Mouse (Mus musculus) adipocyte (in vitro differentiated cells): ENCODE data around the gene Mast3.

ENCODE experiments used
- DNase-seq: peaks from one replicate; pipeline ENCODE4 v3.0.0-alpha.2; 2016; ENCODE audit warnings: low spot score

Mast3 gene

GRCm38 (mm10) chr8:70776496-70777444 is 28.1 kb downstream of the Mast3 start, which contains the start of gene Pik3r2:
Gene Pik3r2, minus strand, starts transcription at chr8:70776713.
- DNase-seq: peak; percentile 99

- DNase-seq: no peak
Observed at GRCm38 (mm10) chr8:70775851-70776495, 28.9 kb downstream of the Mast3 start.

- DNase-seq: no peak
Observed at GRCm38 (mm10) chr8:70775227-70775626, 29.6 kb downstream of the Mast3 start.

GRCm38 (mm10) chr8:70774740-70775139 is 30.1 kb downstream of the Mast3 start:
- DNase-seq: no peak

- peak; percentile 92 for DNase-seq
Observed at GRCm38 (mm10) chr8:70773833-70774232, 31.0 kb downstream of the Mast3 start.

GRCm38 (mm10) chr8:70773410-70773809 is 31.4 kb downstream of the Mast3 start:
- no peak for DNase-seq

GRCm38 (mm10) chr8:70772890-70773289 is 32.0 kb downstream of the Mast3 start:
- DNase-seq: no peak

GRCm38 (mm10) chr8:70772075-70772474 is 32.8 kb downstream of the Mast3 start:
- DNase-seq: no peak

- DNase-seq: no peak
Observed at GRCm38 (mm10) chr8:70771217-70771616, 33.6 kb downstream of the Mast3 start.

- no peak for DNase-seq
Observed at GRCm38 (mm10) chr8:70770748-70771147, 34.1 kb downstream of the Mast3 start.

- DNase-seq: no peak
Observed at GRCm38 (mm10) chr8:70769858-70770257, 35.0 kb downstream of the Mast3 start.

- DNase-seq: peak; percentile 94
Observed at GRCm38 (mm10) chr8:70769359-70769758, 35.5 kb downstream of the Mast3 start.

- DNase-seq: no peak
Observed at GRCm38 (mm10) chr8:70768956-70769355, 35.9 kb downstream of the Mast3 start.

GRCm38 (mm10) chr8:70768231-70768776 is 36.5 kb downstream of the Mast3 start:
- no peak for DNase-seq

GRCm38 (mm10) chr8:70767503-70767902 is 37.4 kb downstream of the Mast3 start:
- peak; percentile 41 for DNase-seq

- DNase-seq: peak; percentile 78
Observed at GRCm38 (mm10) chr8:70766571-70767440, 38.0 kb downstream of the Mast3 start.

- DNase-seq: peak; percentile 28
Observed at GRCm38 (mm10) chr8:70765838-70766570, 38.9 kb downstream of the Mast3 start.

- DNase-seq: no peak
Observed at GRCm38 (mm10) chr8:70765329-70765728, 39.5 kb downstream of the Mast3 start.

- DNase-seq: no peak
Observed at GRCm38 (mm10) chr8:70764676-70765075, 40.2 kb downstream of the Mast3 start.

- DNase-seq: no peak
Observed at GRCm38 (mm10) chr8:70764026-70764425, 40.8 kb downstream of the Mast3 start.

- peak; percentile 48 for DNase-seq
Observed at GRCm38 (mm10) chr8:70763354-70763753, 41.5 kb downstream of the Mast3 start.
